Mouse (Mus musculus) embryonic facial prominence, embryonic 14.5 days (tissue): ENCODE measurements around the gene Krt35. TPM values are rescaled to one million over a fixed set of nuclear protein-coding genes. Genes with fewer than 3 reads are reported as not detected.

Source experiments
- ATAC-seq: fragments of 200-750 bp; cut with Nextera tagmentation; 2 replicates; pipeline ENCODE4 v1.8.0; 2017; ENCODE audit warnings: low read depth, moderate number of reproducible peaks, moderate TSS enrichment
- DNase-seq: peaks from one replicate; pipeline ENCODE4 v3.0.0-alpha.2; 2015; ENCODE audit warnings: low spot score
- H3K27ac ChIP-seq: fragments of 300-500 bp; sonication (generic); replicated peaks from 2 replicates; pipeline ENCODE4 v1.5.1; 2014; ENCODE audit warnings: low read depth, mild to moderate bottlenecking, low read length, moderate library complexity
- H3K27me3 ChIP-seq: fragments of 300-500 bp; sonication (generic); replicated peaks from 2 replicates; pipeline ENCODE4 v1.6.1; 2014; ENCODE audit warnings: low read length; ENCODE audit not compliant: control insufficient read depth, insufficient read depth
- H3K36me3 ChIP-seq: fragments of 300-500 bp; sonication (generic); 2 replicates; pipeline ENCODE4 v1.6.1; 2014; ENCODE audit warnings: low read length, mixed read lengths; ENCODE audit not compliant: control insufficient read depth, insufficient read depth
- H3K4me1 ChIP-seq: fragments of 300-500 bp; sonication (generic); 2 replicates; pipeline ENCODE4 v1.6.1; 2014; ENCODE audit warnings: antibody characterized with exemption, low read length; ENCODE audit not compliant: control insufficient read depth, insufficient read depth
- H3K4me2 ChIP-seq: fragments of 300-500 bp; sonication (generic); 2 replicates; pipeline ENCODE4 v1.6.1; 2014; ENCODE audit warnings: low read depth, mild to moderate bottlenecking, low read length, moderate library complexity, mixed read lengths
- H3K4me3 ChIP-seq: fragments of 300-500 bp; sonication (generic); 2 replicates; pipeline ENCODE4 v1.5.1; 2014; ENCODE audit warnings: low read depth, mild to moderate bottlenecking, low read length
- H3K9ac ChIP-seq: fragments of 300-500 bp; sonication (generic); 2 replicates; pipeline ENCODE4 v1.6.1; 2014; ENCODE audit warnings: low read depth, mild to moderate bottlenecking, low read length, moderate library complexity, mixed read lengths
- H3K9me3 ChIP-seq: fragments of 300-500 bp; sonication (generic); 2 replicates; pipeline ENCODE4 v1.6.1; 2016; ENCODE audit warnings: low read length; ENCODE audit not compliant: control insufficient read depth
- WGBS: fragments of 180-500 bp; shearing (Covaris S2); extraction: QIAGEN DNeasy Blood & Tissue Kit; methylation state at CpG from one replicate; pipeline ENCODE4 v1.1.7; 2014; 5-methylcytosine and 5-hydroxymethylcytosine counted together
- polyA plus RNA-seq: library from polyadenylated mRNA; unstranded; fragments of >200 nt; fragmentation: Nextera tagmentation; extraction: Ambion mirVana; gene quantifications from 2 replicates; pipeline ENCODE4 v1.2.1, GENCODE M21; 2014

The Krt35 gene
- polyA plus RNA-seq, 1 experiment from 2014 or later = 2.9 TPM

GRCm38 (mm10) chr11:100088378-100089025 lies 7.5 kb downstream of the Krt35 start:
- ATAC-seq (no peak), DNase-seq (no peak)
- Histone ChIP-seq H3K9ac (no peak overlapping the region), H3K27me3 (no peaks in the 10 kb centered on the region), H3K36me3 (no peaks in the 10 kb centered on the region), H3K27ac (no peak overlapping the region), H3K4me1 (no peaks in the 10 kb centered on the region), H3K4me2 (no peak overlapping the region), H3K4me3 (no peak overlapping the region), H3K9me3 (no peaks in the 10 kb centered on the region)
- WGBS = 61% methylated on average over 7 of the region's 7 CpGs

- Histone ChIP-seq H3K27me3 (no peaks in the 10 kb centered on the region), H3K4me3 (no peak within 1 kb of the TSS), H3K36me3 (no peaks in the 10 kb centered on the region), H3K4me2 (no peak within 1 kb of the TSS), H3K4me1 (no peaks in the 10 kb centered on the region), H3K9ac (no peak within 1 kb of the TSS), H3K9me3 (no peaks in the 10 kb centered on the region), H3K27ac (no peak within 1 kb of the TSS)
- no peak for DNase-seq
- no peak for ATAC-seq
- WGBS = 94% methylated on average over 10 of the region's 10 CpGs
Measured at GRCm38 (mm10) chr11:100087861-100088260, 8.2 kb downstream of the Krt35 start, which contains the start of gene Krt32. Gene Krt32 (minus strand): TSS chr11:100088226.

DNA sequence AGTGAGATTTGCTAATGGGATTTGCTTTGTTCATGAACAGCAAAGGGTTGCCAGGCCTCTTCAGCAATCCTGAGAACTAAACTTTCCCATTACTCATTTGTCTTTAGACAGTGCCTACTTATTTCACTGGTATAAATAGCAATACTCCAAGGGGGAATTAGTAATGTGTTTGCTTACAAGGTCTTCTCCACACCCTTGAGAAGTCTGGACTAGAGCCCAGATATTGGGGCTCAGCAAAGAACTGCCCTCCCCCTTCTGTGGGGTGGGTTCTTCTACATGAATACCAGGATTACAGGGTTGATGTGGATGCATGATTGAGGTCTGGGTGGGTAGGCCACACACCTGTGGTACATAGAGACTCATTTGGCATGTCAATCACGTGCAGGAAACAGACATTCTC lies 22.2 kb downstream of the Krt35 start:
- H3K27me3 ChIP-seq = no peaks in the 10 kb centered on the region
- ATAC-seq = peak; percentile 53
- no peak overlapping the region for H3K4me3 ChIP-seq
- no peaks in the 10 kb centered on the region for H3K36me3 ChIP-seq
- H3K4me2 ChIP-seq = no peak overlapping the region
- no peaks in the 10 kb centered on the region for H3K9me3 ChIP-seq
- no peak overlapping the region for H3K9ac ChIP-seq
- H3K27ac ChIP-seq = no peak overlapping the region
- WGBS = 50% methylated on average over 1 of the region's 1 CpGs
- no peaks in the 10 kb centered on the region for H3K4me1 ChIP-seq
- DNase-seq = peak; percentile 79

DNA sequence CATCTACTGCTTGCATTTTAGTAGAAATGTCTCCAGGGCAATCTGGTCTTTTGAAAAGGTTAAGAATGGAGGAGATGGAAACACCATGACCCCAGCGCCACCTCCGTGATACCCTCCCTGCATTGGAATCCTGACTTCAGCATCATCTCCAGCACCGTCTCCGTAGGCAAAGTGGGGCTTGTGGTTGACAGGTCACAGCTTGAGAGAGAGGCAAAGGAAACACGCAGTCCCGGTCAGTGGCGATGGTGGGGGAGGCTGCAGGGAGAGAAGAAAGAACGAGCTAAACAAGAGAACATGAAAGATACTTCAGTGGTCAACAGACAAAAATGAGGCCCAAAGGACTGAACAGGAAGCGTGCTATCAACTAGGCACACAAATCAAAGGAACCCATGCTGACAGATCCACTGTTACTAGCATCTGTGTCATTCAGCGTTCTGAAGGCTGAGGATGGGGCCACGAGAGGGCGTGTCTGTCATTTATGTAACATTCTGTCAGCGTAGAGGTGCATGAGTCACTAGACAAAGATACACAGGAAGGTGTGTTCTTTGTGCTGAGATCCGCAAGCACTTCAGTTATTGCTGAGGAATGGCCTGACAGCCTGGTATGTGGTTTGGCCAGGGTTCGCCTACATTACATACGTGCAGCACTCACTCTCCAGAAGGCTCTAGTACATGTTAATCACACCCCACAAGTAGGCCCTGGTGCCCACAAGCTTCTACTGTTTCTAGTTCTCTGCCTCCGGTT lies 28.6 kb downstream of the Krt35 start:
- H3K4me2 ChIP-seq = no peak overlapping the region
- H3K4me1 ChIP-seq = no peaks in the 10 kb centered on the region
- H3K36me3 ChIP-seq = no peaks in the 10 kb centered on the region
- no peaks in the 10 kb centered on the region for H3K9me3 ChIP-seq
- H3K9ac ChIP-seq = no peak overlapping the region
- no peaks in the 10 kb centered on the region for H3K27me3 ChIP-seq
- no peak overlapping the region for H3K4me3 ChIP-seq
- 64% methylated on average over 17 of the region's 17 CpGs for WGBS
- ATAC-seq = peak; percentile 44; the same call in 1 of the 2 replicates
- DNase-seq = peak; percentile 75
- peak overlapping the region; percentile 40; the same call in 1 of the 2 replicates for H3K27ac ChIP-seq

- 66% methylated on average over 12 of the region's 12 CpGs for WGBS
- Histone ChIP-seq H3K9me3 (no peaks in the 10 kb centered on the region), H3K4me1 (no peaks in the 10 kb centered on the region), H3K27ac (no peak overlapping the region), H3K27me3 (no peaks in the 10 kb centered on the region), H3K36me3 (no peaks in the 10 kb centered on the region), H3K4me2 (no peak overlapping the region), H3K4me3 (no peak overlapping the region), H3K9ac (no peak overlapping the region)
- no peak for ATAC-seq
- DNase-seq = peak; percentile 65
Measured at GRCm38 (mm10) chr11:100066236-100067010, 29.6 kb downstream of the Krt35 start.

- WGBS = 78% methylated on average over 8 of the region's 8 CpGs
- Histone ChIP-seq H3K4me3 (no peak overlapping the region), H3K36me3 (no peaks in the 10 kb centered on the region), H3K27me3 (no peaks in the 10 kb centered on the region), H3K9ac (no peak overlapping the region), H3K4me1 (no peaks in the 10 kb centered on the region), H3K9me3 (no peaks in the 10 kb centered on the region), H3K27ac (no peak overlapping the region), H3K4me2 (no peak overlapping the region)
- ATAC-seq (no peak), DNase-seq (no peak)
Measured at GRCm38 (mm10) chr11:100058875-100059274, 37.2 kb downstream of the Krt35 start.

- Histone ChIP-seq H3K27me3 (no peaks in the 10 kb centered on the region), H3K4me1 (no peaks in the 10 kb centered on the region), H3K4me3 (no peak overlapping the region), H3K4me2 (no peak overlapping the region), H3K9ac (no peak overlapping the region), H3K9me3 (no peaks in the 10 kb centered on the region), H3K27ac (no peak overlapping the region), H3K36me3 (no peaks in the 10 kb centered on the region)
- ATAC-seq (no peak), DNase-seq (peak; percentile 19)
- WGBS = 64% methylated on average over 9 of the region's 9 CpGs
Measured at GRCm38 (mm10) chr11:100055686-100056655, 40.1 kb downstream of the Krt35 start.

DNA sequence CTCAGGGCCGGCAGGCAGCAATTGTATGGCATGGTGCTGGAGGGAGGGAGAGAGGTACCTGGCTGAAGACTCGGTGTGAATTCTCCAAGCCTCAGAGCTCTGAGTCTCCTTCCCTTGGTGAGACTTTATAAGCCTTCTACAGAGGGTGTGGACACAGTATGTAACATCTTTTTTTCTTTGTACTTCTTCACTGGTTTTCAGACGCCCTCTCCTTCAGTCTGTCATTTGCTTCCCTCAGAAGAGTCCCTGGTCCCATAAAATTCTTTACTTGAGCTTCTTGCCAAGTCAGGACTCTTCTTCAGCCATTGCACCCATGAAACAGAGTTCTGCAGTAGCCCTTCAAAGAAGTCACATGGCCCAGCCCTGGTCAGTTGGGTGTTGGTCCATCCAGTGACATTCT lies 45.6 kb downstream of the Krt35 start, which contains the start of gene Krt31:
TSS of gene Krt31 (minus strand) at position 101 of the 400 bp plus-strand sequence.
- H3K4me2 ChIP-seq = no peak within 1 kb of the TSS
- ATAC-seq = no peak
- 82% methylated on average over 2 of the region's 3 CpGs for WGBS

More for the DNA sequence above, 45.6 kb downstream of the Krt35 start, which contains the start of gene Krt31:
- Histone ChIP-seq H3K4me3 (no peak within 1 kb of the TSS), H3K9me3 (no peaks in the 10 kb centered on the region), H3K27ac (no peak within 1 kb of the TSS), H3K4me1 (no peaks in the 10 kb centered on the region), H3K27me3 (no peaks in the 10 kb centered on the region), H3K36me3 (no peaks in the 10 kb centered on the region), H3K9ac (no peak within 1 kb of the TSS)
- no peak for DNase-seq
